Mouse (Mus musculus) gastrocnemius, postnatal 25 days (tissue): ENCODE results near the gene Mars2. TPM values are rescaled to one million over a fixed set of nuclear protein-coding genes. Genes with fewer than 3 reads are reported as not detected.
A peak's percentile ranks its signal among the peaks of the same experiment; 100 is the strongest.

Source experiments
- DNase-seq: peaks from one replicate; pipeline ENCODE4 v3.0.0; 2022
- long read RNA-seq, 2 experiments: library from polyadenylated mRNA; stranded (forward); transcript quantifications; one replicate each; pipeline ENCODE4 v2.0.0; 2021
- total RNA-seq, 2 experiments: library from RNA; stranded (reverse); gene quantifications; 1 replicate in 1 of 2; 2 replicates in 1 of 2; pipeline ENCODE4 v1.2.3; 2021

Gene Mars2
- 1 to 10 TPM; 2.7 to 2.8 TPM for total RNA-seq
- long read RNA-seq, experiment 1, full-length matches to known transcripts, result 11 of 11 reads
- long read RNA-seq, experiment 1, partial matches to known transcripts, result 0 of 11 reads
- long read RNA-seq, experiment 1, other reads (novel, unspliced or antisense), result 0 of 11 reads
- long read RNA-seq, experiment 2, full-length matches to known transcripts, result 11 of 11 reads
- long read RNA-seq, experiment 2, partial matches to known transcripts, result 0 of 11 reads
- long read RNA-seq, experiment 2, other reads (novel, unspliced or antisense), result 0 of 11 reads

DNA sequence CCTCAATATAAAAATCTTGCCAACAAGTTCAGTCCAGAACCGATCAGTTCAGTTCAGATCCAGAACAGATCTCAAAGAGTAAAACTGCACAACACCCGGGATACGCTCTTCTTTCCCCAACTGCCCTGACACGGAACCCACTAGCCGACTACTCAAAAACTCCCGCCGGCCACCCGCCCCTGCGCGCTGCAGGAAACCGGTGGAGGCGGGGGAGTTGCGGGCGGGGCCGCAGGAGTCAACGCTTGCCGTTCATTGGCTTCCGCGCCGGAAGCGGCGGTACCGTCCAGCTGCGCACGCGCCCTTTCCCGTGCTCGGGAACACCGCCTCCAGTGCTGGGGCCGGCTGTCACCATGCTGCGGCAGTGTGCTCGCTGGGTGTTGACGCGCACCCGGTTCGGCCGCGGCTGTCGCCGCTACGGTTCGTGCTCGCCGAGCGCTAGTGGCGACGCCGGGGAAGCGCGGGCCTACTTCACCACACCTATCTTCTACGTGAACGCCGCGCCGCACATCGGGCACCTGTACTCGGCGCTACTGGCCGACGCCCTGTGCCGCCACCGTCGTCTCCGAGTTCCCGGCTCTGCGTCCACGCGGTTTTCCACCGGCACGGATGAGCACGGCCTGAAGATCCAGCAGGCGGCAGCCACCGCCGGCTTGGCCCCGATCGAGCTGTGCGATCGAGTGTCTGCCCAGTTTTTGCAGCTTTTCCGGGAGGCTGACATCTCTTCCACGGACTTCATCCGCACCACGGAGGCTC, at the start of gene Mars2:
Gene Mars2 (plus strand): TSS at position 288 of the 753 bp plus-strand sequence.
- peak; percentile 95 for DNase-seq

DNA sequence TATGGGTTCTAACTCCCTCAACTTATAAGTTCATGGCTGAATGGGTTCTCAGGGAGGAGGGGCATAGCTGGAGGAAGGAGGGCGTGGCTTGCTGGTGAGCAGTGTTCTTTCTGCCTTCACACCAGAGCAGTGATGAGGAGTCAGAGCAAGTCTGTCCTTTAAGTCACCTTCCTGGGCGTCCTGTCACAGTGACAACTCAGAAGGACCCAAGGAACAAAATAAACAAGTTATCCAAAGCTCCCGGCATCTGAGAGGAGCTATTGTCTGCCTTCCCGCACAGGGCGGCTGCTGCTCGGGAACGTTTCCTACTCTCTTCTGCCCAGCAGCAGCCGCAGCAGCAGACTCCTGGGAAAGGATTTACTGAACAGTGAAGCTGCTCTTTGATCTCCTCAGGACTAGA, 45.0 kb upstream of the Mars2 start:
- DNase-seq, result no peak

DNA sequence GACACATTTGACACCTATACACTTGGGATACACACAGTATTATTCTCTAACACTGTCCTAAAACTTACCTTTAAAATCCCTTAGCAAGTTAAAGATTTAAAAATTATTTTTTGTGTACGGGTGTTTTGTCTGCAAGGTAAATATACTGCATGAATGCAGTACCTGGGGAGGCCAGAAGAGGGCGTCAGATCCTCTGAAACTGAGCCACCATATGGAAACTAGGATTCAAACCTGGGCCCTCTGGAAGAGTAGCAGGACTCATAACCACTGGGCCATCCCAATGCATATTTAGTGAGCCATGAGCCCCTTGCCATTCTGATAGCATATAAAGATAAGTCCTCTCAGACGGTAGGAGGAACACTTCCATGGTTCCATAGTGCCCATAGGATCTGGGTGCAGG, 44.2 kb upstream of the Mars2 start:
- no peak for DNase-seq

DNA sequence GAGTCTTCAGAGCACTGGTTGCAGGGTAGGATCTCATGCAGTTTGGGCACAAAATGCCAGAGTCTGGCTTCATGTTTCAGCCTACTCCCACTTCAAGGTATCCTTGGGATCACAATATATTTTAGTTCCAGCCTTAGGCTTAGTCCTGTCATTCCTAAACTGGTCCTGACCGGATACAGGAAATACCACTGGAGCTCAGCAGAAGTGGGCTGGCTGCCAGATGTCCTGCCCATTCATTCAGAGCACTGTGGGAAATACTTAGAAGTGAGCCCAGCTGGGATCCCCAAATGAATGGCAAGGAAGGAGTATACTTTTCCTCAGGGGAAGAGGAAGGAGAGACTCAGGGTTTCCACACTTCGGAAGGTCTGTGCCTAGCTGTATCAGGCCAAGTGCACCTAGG, 43.7 kb upstream of the Mars2 start:
- no peak for DNase-seq

DNA sequence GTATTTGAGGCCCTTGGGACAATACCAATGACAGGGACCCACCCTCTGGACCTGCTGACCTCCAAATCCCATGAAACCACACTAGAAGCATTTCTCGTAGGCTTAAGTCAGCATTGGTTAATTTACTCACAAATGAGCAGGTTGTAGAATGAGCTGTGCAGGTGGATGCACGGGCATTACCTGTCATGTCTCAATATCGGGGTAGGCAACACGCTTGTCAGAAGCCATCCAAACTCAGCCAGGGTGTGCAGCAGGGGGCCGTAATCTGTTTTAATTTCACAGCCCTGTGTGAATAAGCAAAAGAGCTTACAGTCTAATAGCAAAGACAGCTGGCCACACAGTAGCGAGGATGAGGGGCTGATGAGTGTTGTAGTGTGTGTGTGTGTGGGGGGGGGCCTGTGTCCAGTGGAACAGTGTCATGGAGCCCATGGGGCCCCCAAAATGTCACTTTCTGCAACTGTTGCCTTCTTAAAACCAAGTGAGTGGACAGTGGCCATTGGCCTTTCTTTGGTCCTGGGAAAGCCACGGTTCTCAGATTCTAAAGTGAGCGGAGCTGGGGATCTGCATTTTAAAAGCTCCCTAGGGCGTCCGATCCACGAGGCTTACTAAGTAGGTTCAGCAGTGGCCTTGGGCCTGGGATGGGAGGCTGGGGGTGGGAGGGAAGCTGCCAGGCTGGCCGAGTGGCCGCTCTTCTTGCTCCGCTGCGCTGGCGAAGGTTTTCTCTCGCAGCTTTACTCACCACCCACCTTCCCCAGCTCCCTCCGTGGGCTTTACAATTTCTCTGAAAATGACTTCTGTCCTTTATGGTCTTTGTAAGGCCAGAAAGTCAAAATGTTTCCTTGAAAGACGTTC, 42.7 kb upstream of the Mars2 start:
- no peak for DNase-seq

DNA sequence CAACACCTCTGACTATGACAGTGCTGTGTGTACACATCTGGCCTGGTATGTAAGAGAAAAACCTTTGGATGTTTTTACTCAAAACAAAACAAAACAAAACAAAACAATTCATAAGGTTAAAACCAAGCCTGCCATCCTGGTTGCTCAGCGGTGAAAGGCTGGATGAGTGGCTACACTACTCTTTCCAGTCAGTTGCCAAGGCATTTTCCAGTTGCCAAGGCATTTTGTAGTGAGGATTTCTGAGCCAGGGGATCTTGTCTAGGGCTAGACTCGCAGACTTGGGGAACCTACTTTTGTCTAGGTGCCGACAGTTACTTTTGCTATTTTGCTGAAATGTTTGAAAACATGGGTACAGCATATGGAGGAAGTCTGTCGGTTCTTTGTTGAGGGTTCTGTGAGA, 42.0 kb upstream of the Mars2 start:
- DNase-seq, result no peak

DNA sequence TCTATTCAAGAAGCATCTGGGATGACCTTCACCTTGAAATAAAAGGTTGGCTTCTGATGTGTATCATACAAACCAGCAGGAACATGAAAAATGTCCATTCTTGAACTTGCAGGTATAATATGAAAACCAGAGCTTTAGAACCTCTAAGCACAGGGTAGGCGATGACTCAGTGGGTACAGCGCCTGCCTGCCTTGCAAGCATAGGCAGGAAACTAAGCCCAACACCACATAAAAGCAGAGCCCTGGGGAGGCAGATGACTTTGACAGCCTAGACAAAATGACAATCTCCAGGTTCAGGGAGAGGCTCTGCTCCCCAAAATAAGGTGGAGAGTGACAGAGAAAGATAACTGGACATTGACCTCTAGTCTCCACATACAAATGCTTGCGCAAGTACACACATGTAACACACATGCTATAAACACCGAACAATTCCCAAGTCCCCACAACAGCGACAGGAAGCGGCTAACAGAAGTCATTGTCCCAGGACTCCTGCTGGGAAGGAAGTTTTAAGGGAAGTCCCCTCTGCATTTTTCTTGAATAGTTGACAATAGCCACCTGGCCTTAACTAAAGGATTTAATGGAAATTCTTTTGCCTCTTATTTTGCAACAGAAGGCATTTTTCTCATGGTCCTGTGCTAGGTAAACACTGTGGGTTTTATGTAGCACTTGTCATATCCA, 40.5 kb upstream of the Mars2 start:
- no peak for DNase-seq

DNA sequence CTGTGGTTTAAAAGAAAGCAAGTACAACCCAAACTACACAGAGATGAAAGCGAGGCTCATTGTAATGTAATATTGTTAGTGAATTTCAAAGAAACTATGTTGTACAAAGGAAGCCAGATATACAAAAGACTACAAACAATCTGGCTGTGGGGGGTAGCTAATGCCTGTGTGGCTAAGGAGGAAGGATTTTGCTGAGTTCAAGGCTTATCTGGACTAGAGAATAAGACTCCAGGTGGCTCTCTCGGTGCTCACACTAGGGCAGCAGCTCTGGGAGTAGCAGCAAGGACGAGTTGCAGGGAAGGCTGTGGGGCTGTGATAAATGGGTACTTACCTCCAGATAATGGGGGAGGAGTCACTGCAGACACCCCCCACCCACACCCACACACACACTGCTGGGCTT, 38.3 kb upstream of the Mars2 start:
- no peak for DNase-seq

DNA sequence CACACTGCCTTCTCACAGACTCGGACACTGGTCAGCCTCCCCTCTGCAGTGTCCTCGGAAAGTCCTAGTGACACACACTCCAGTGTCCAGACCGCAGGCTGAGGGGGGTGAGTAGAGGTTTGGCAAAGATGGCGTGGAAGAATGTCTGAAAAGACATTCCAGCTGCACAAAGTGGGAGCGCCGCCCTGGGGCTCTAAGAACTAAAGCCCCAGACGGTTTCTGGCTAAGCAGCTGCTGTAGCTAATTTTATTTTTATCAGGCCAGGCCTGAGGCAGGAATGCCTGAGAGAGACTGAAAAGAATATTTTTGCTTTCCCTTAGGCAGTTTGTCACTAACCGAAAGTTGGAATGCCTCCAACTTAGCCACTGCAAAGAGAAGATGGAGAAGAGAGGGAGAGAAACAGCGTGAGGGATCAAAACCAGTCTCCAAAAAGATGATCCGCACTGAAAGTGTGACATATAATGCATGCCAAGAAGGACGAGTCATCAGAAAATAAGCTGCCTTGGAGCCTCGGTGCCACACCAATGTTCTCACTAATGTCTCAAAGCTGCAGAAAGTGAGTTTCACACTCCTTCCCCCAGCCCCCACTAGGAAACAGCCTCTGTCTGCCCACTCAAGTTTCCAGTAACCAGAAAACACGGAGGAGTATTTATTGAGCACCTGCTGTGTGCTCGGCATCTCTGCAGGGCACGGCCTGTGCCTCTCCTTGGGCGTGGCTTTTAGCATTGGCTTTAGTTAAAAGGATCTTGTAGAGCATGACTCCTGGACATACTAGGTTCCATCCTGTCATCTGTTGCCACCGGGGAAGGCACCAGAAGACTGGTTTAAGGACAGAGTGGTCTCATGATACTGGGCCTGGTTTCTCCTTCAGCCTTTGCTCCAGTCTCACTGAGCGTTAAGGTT, 34.9 kb upstream of the Mars2 start:
- peak; percentile 66 for DNase-seq

DNA sequence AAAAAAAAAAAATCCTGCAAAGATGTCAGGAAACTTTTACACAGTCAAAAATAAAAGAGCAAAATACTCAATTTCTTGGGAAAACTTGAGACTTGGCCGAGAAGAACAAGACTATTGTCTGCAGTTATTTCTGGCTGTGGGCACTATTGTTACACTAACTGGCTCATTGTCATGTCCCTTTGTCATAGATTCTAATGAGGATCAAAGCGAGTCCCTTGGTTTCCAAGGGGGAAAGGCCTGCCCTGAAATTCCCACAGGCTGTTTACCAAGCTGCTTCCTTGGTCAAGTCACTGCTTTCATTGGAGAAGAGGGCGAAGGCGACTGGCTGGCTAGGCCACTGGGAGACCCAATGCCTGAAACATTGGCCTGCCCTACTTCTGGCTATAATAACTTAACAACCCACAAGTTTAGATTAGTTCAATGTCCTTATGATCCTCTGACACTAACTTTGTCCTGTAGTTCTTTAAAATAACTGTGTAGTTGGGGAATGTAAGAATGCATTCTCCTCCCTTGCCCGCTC, 31.1 kb upstream of the Mars2 start:
- DNase-seq, result no peak

DNA sequence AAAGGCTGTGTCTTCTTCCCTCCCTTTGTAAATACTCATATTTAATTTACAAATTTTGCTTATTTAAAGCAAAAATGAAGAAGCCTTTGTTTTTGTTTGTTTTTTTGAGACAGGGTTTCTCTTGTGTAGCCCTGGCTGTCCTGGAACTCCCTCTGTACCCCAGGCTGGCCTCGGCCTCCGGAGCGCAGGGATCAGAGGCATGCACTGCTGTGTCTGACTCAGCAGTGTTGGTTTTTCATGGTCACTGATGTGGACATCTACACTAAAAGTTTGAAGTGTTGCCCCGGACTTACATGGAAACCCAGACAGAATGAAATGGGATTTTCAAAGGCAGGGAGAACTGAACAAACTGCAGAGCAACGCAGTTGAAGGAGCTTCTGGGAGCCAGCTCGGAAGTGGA, 29.4 kb upstream of the Mars2 start:
- DNase-seq, result no peak

DNA sequence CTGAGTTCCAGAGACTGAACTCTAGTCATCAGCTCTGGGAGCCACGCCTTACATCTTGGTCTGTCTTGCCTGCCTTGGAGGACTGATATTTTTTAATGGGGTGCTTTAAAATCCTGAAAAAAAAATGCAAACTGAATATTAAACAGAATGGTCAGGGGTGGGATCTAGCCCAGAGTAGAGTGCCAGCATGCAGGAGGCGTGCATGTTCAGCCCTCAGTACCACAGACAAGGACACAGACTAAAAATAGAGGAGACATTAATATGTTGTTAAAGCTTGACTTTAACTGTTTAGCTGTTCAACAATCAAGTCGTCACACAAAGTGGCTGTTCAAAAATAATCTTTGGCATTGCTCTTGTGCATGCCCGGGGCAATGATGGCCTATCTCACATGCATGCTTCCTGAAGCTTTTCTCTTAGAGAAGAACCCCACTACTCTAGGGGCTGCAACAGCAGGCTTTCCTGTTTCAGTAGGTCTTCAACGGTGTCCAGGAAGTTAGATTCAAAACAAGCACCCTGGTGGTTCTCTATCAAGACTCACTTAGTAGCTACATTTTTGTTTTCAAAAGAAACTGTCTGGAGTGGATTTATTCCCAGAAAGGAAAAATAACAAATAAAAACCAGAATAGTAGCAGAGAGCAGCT, 28.4 kb upstream of the Mars2 start:
- DNase-seq, result no peak

DNA sequence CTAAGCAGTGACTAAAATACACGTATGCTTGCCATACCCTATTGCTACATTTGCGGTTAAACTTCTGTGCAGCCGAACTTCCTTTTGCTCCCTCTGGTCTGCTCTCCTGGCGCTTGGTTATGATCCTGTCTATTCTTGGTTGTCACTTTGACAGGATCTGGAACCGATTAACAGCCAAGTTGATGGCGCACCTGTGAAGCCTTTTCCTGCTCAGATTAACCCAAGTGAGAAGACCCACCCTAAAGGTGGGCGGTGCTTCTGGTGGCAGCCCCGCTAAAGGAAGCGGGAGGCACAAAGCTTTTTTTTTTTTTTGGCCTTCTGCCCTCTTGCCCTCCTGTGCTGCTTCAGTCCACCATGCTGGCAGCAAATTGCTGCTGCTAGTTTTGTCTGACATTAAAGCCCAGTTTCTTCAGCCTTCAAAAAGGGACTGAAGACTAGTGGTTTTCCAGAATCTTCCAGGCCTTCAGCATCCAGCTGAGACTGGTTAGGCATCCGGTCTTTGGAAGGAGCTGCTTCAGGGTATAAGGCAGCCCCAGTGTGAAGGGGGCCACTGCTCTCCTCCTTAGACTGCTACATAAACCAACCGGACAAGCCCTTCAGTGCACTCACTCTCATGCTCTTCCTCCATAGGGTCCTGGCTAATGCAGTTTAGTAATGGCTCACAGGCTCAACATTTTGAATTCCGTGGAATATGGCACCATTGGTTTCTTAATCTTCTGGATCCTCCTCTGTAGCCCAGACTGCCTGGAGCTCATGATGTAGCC, 26.6 kb upstream of the Mars2 start:
- no peak for DNase-seq

DNA sequence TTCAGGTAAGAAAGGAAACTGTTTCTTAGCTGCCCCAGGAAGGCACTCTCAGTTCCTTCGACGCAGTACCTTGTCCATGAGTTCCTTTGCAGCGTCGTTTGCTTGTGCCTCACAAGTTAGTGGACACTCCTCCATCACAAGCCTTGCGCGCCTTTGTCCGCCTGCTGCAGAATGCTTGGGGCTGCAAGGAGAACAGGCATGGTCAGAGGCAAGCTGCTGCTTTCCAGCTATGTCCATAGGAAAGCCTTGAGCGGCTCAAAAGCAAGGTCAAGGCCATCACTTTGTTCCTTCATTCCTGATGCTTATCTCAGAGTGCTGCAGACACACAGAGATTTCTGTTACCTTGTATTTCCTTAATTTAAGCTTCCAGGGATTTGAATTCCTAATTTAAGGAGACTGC, 25.9 kb upstream of the Mars2 start:
- no peak for DNase-seq

DNA sequence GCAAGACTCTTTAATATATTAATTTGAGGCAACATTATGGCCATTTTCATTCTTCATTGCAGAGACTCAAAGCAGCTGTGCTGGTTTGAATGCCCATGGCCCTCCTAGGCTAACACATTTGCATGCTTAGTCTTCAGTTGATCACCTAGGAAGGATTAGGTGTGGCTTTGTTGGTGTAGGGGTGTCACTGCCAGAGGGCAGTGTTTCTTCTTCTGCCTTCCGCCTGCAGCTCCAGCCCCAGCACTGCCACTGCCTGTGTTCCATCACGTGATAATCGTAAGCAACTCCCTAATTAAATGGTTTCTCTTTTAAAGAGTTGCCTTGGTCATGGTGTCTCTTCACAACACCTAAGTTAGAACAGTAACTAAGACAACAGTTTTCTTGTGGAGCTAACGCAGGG, 24.2 kb upstream of the Mars2 start:
- no peak for DNase-seq

DNA sequence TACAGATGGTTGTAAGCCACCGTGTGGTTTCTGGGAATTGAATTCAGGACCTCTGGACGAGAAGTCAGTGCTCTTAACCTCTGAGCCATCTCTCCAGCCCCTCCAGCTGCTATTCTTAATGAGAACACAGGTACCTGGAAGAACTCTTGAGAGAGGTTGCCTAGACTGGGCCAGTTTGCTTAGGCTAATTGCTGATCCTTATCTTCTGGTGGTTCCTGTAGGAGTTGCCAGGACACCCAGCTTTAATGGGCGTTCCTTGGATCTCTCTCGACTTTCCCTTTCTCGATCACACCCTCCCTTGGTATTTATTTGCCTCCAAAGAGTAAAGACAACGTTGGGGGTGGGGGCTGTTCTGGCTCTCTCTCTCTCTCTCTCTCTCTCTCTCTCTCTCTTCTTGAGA, 23.5 kb upstream of the Mars2 start:
- DNase-seq, result no peak

DNA sequence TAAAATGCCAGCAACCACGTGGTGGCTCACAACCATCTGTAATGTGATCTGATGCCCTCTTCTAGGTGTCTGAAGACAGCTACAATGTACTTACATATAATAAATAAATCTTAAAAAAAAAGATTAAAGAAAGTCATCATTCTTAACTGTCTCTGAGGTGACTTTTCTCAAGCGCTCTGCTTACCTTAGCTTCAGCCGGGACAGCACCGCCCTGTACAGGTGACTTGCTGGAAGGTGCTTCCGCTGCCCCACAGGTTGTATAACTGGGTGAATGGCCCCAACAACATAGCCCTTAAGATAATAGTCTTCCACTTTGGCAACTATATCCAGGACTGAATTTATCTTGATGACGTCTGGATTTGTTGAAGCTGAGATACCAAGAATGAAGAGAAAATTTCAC, 23.0 kb upstream of the Mars2 start:
- DNase-seq, result no peak

DNA sequence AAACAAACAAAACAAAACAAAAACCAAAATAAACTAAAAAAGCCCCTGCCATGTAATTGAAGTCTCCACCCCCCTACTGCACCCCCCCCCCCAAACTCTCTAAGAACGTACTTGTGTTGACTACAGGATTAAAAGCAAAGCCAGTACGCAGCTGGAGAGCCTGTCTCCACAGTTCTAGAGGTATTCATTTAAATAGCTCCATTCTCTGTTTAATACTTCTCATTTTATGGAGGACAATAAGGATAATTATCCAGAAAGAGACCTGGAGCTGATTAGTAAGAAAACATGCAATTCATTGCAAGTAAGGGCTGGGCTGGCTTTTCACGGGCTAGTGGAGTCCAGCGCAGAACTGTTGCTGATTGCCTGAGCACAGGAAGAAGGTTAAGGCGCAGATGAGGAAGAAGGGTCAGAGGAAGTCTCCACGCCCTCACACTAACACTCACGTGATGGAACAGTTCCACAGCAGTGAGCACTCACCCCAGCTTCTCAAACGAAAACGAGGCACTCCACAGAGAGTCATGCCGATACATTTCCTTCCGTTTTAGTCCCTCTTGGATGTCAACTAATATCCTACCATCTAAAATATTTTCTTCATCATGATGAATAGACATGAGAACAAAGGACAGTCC, 21.7 kb upstream of the Mars2 start:
- DNase-seq, result no peak

DNA sequence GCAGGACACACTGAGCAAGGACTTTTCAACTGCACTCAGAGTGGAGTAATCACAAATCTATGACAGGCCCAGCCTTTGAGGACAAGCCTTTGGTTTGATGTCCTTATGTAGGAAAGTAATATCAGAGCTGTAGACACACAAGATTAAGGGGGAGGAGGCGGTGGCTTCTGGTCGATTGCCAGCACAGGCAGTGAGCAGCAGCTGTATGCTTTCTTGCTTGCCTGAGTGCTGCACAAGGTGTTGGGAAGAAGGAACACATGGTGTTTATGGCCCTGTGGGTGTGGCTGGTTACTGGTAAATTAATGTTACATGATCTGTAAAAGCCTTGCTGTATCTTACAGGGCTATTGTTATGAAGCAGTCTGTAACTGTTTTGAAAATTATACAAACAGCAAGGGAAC, 19.8 kb upstream of the Mars2 start:
- no peak for DNase-seq
